Mouse (Mus musculus): ENCODE measurements at regions not wholly inside any gene's neighbourhood (a gene's known extent, or its start where the extent isn't known, plus 50 kb on each side); places are given as distances from the start of the nearest gene placed in this dataset.

DNA sequence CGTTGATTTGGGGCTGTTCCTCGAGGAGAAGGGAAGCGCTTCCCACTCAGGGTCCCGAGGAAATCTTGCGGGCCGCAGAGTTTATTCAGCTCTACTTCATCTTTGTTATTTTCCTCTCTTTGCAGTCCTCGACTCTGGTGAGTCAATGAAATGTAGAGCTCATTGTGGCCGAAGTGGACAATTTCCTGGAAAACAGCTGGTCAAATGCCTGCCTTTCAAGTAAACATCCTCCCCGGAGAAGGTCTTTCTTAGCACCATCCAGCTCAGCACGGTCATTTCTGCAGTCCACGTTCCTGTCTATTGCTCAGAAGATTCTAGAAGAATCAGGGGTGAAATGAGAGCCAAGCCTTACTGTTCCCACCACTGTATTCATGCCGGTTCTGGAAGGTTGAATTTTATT lies 133.0 kb downstream of the Bcas1 start:
- CTCF ChIA-PET: interaction anchor here (0.6 kb wide), 1 partner anchor 52 kb away, joined by 8 read pairs; no protein-coding TSS in a partner anchor

DNA sequence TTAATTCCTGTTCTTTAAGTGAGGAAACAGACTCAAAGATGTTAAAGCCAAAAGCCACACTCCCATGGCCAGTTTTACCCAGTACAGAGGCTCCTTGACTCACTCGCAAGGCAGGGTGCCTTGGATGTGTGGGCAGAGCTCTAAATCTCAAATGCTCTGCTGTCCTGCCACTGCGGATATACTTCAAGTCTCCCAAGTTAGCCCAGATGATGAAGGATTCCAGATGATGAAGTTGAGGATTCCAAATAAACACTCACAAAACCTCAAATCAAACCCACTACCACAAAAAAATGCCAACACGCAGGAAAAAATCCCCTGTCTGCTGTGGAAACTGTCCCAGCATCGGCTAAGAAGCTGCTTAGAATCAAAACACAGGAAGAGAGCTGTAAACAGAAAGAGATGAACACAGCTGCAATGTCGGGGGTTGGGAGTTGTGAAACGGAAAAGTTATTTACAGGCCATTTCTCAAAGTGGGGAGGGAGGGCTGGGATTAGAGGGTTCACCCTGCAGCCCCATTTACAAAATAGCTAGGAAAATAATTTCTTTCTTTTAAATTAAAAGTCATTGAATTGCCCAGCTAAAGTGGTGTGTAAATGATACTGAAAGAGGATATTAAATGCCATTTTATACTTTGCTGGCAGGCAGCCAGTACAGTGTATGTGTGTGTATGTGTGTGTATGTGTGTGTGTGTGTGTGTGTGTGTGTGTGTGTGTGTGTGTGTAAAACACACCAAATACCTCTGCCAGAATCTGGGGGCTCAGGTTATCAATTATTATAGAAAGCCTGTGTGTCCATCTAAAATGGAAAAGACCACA lies 135.6 kb downstream of the Bcas1 start:
- CTCF ChIA-PET: interaction anchor here (0.7 to 0.8 kb wide), 2 partner anchors 163 to 1389 kb away, joined by 4 to 5 read pairs; no protein-coding TSS in a partner anchor

DNA sequence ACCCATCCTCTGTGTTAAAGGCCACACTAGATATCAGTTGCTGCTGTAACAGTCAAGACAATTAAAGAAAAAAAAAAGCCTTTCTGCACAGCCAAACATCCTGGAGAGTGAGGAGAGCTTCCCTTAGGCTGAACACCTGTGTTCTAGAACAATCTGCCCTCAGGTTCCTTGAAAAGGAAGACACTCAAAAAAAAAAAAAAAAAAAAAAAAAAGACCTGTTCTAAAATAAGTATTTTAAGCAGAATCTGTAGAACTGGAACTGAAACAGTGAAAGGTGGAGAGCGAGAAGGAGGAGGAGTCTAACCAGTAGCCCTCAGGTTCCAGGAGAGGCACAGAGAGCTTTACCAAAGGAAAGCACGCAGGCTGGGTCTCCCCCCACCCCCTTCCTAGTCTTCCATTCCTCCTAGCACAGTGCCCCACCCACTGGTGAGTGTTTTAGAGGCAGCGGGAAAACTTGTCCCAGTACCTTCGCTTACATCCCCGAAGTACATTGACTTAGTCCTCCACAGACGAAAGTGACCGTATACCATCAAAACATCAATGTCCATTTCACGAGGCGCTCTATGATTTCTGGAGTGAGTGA lies 138.2 kb downstream of the Bcas1 start:
- CTCF ChIA-PET: interaction anchor here (0.6 kb wide), 1 partner anchor 13 kb away, joined by 4 read pairs; no protein-coding TSS in a partner anchor

DNA sequence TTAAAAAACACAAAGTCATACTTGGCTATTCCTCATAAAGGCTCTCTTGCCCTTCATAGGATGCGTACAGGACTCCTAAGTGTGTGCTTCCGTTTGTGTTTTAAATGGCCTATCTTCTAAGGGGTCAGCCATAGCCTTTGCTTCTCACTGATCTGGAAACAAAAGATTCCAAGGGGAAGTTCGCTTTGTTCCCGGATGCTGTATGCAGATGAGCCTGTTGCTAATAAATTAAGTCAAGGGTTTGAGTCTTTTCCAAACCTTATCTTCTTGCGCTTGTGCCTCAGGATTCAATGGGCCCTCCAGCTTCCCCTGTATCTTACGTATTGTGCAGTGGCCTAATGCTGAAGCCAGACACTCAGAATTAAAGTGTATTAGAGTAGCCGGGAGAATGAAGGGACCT lies 138.9 kb downstream of the Bcas1 start:
- CTCF ChIA-PET: interaction anchor here (0.6 kb wide), 1 partner anchor 12 kb away, joined by 4 read pairs; no protein-coding TSS in a partner anchor

DNA sequence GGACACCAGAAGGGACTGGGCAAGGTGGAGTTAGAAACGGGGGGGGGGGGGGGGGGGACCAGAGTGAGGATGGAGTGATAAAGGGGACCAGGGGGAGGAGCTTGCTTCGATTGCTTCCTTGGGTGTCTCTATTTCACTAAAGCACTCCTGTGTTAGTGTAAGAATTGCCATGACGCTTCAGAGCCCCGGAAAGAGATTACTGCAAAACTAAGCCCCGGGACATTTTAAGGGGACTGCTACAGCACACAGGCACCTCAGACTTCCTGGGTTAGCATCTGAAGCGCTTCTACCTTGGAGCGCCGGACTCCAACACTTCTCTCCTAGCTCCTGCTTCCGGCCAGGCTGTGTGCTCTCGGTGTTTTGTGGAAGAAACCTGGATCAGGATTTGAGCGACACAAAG lies 139.4 kb downstream of the Bcas1 start:
- CTCF ChIA-PET: no interaction called here

DNA sequence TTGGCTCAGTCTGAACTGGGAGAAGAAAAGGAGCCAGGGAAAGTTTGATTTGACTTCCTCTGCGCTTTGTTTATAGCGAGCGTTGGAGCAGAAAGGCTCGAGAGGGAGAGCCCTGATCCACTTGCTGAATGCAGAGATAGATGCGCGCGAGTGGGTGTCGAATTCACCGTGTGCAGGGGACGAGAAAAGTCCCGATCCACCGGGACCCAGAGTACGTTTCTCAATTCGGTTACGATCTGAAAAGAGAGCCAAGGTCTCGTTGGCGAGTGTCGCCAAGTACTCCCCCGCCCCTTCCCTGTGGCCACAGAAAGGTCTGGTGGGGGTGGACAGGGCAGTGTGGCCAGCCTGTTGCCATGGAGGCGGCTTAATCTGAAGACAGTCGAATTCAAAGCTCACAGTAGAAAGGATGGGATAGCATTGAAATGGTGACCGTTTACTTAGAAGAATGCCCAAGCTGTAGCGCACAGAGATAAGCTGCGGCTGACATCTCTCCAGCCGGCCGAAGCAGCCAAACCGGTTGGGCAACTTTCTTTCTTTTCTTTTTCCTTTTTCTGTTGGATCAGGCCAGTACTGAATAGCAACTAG lies 139.5 kb upstream of the Zfp217 start:
- CTCF ChIA-PET: no interaction called here

DNA sequence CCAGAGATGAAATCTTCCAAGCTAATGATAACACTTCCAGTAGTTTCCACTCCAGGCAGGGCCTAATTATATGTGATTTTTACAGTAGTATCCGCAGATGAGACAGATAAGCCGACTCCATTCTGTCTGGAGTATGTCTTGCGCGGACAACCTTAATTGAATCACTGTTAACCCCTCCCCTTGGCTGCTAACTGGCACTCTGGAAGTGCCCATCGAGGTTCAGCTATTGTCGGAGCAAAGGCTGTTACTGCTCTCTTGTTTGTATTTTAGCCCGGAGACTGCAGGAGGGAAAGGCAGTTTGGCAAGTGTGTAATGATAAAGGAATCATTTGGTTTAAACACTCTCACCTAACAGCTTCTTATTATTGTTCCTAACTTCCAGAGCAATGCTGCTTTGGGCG lies 138.9 kb upstream of the Zfp217 start:
- CTCF ChIA-PET: no interaction called here

DNA sequence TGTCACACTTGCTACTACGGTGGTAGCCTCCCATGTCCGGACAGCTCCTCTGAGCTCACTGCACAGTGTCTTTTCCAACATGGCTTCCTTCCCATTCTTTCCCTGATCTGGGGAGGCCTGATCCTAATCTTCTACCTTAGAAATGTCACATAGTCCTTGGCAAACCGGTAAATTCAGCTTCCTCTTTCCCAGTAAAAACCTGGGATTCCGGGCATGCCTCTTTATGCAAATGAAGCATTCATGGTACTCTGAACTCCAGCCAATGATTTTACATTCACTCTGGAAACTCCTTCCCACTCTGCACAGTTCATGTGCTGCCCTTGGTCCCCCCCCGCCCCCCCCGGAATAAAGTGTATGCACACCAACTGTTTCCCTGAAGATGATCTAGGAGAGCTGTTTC lies 134.6 kb upstream of the Zfp217 start:
- CTCF ChIA-PET: interaction anchor here (0.6 to 0.7 kb wide), 2 partner anchors 219 to 222 kb away, joined by 3 to 4 read pairs; no protein-coding TSS in a partner anchor

DNA sequence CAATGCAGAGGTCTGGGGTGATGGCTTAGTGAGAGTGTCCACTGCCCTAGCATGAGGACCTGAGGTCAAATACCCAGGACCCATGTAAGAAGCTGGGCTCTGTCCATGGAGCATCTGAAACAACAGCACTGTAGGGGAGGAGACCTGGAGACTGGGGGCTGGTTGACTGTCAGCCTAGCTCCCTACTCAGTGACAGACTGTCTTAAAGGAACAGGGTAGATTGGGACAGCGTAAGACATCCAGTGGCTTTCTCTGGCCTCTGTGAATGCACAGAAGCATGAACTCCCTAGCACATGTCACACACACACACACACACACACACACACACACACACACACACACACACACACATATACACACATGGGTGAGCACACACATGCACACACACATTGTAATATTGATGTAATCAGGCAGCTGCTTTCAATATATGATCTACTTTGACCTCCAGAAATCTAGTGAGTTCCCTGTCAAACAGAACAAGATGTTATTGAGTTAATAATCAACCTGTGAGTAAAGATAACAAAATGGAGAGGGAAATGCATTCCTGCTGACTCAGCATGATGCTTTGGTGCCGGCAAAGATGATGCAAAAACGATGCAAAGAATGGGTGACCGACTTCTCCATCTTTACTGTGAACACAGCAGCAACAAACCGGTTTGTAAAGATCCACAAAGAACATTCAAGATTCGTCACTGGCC lies 133.6 kb upstream of the Zfp217 start:
- CTCF ChIA-PET: no interaction called here

DNA sequence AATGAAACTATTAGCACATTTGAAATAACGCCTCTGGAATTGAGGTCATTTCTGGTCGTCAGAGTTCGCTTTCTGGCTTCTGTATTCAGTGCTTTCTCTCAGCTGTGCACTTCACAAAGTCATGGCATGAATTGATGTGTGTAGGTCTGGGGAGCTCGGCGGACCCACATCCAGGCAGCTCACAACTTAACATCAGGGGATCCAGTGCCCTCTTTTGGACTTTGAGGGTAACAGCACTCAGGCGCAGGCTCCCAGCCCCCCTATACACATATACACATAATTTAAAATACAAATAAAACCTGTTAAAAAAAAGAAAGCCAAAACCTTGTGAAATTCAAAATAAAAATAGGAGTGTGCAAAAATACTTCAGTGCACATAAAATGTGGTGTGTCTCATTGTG lies 132.8 kb upstream of the Zfp217 start:
- CTCF ChIA-PET: no interaction called here

DNA sequence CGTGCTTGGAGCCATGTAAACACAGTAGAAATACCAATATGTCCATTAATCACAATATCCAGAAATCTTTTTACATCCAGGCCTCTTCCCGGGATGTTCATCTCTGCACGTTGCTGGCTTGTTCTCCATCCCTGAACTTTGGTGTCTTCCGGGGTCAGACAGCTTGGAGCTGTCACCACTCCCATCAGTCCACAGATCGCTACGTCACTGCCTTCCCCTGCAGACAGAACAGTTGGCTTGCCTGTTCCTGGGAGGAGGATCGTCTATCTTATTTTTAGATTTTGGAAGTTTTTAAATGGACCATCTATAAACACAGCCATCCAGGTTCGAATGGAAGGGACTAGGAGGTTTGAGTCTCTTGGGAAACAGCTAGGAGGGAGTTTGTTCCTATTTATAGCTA lies 130.0 kb upstream of the Zfp217 start:
- CTCF ChIA-PET: no interaction called here

DNA sequence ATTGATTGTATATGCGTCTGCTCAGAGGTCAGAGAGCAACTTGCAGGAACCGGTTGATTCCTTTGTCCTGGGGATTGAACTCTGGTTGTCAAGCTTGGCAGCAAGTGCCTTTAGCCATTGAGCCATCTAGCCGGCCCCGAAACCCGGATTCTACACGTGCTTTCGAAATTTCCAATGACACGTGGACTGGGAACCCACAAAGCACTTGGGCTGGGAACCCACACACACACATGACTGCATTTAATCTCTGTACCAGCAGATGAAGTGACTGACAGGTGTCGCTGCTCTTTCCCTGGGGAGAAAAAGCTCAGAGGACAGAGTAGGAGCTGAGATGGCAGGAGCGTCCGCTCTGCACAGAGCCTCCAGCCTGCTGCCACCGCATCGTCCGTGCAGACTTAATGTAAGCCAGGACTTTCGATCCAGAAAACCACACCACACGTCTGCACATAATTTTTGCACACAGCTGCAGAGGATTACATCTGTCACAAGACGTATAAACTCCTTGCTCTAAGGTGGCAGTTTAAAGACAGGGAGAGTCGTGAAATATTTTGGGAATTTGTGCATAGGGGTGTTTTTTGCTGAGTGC lies 129.4 kb upstream of the Zfp217 start:
- CTCF ChIA-PET: interaction anchor here (0.6 kb wide), 1 partner anchor 12 kb away, joined by 4 read pairs; no protein-coding TSS in a partner anchor

DNA sequence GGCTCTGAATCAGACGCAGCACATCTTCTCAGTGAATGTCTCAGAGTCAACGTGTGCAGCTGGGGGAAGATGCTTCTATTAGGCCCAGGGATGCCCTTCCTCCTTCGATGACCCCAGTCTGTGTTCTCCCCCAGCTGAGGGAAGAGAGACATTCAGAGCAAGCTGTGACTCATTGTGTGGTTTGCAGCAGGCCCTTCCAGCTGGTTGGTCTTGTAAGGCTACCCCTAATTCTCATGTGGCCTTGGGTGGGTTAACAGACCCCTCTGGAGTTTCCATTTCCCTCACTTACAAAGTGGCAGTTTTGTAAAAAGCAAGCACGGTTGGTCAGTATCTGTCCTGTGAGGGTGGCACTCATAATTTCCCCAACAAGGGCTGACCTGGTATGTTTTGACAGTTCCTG lies 127.8 kb upstream of the Zfp217 start:
- CTCF ChIA-PET: no interaction called here

DNA sequence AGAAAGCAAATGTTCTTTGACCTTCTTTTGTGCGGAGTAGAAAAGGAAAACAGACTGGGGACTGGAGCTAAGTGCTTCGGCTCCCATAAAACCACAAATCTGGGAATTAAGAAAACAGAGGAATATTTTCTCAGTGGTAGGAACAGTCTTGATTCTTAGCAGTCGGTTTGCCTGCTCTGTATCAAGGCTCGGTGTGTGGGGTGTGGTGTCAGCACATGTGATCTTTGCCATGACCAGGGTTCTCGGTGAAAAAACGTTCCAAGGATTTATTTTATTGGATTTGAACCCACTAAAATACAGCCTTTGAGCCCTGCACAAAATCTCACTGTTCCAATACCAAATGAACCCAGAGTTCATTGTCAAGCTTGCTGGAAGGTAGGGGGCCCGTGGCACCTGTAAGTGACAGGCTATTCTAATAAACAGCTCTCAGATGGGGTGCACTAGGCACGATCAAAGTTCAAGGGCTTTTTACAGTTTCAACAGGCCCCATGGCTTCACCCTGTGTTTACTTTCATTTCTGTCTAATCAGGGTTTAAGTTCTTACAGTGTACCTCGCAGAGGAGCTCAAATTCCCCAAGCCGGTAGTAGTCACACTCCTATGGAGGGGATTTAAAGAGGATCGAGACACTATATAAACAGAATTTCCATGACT lies 122.1 kb upstream of the Zfp217 start:
- CTCF ChIA-PET: no interaction called here

DNA sequence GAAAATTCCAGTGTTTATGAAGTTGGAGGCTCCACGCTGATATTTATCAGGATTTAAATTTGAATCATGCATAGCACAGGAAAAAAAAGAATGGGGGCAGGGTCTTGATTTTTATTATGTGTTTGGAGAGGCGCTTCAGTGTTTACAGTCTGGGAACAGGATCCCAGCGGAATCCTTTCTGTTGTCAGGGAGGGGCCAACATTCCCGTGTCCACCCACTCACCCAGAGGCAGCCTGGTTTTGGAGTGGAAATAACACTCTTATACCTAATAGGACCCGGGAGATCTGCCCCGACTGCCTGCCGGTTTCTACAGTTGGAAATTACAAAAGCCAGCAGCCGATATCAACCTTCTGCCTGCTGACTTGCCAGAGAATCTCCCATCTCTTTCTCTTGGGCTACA lies 120.2 kb upstream of the Zfp217 start:
- CTCF ChIA-PET: interaction anchor here (0.6 kb wide), 1 partner anchor 79 kb away, joined by 4 read pairs; no protein-coding TSS in a partner anchor

DNA sequence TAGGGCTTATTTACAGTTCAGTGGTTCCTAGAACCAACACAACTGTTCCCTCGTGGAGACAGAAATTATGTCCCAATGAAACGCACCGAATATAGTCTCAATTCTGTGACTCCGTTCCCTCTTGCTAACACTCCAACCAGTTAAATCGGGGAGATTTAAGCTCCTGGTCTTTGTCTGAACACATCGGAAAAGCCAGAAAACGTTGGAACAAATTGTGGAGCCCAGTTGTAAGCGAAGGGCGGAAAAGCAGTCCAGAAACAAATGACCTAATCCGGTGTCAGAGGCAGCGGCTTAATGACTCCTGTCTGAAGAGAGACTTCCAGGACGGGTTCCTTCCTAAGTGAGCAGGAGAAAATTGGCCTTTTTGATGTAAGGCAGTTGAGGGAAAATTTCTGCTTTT lies 119.2 kb upstream of the Zfp217 start:
- CTCF ChIA-PET: interaction anchor here (0.6 kb wide), 2 partner anchors 47 to 163 kb away, joined by 3 to 4 read pairs; no protein-coding TSS in a partner anchor

DNA sequence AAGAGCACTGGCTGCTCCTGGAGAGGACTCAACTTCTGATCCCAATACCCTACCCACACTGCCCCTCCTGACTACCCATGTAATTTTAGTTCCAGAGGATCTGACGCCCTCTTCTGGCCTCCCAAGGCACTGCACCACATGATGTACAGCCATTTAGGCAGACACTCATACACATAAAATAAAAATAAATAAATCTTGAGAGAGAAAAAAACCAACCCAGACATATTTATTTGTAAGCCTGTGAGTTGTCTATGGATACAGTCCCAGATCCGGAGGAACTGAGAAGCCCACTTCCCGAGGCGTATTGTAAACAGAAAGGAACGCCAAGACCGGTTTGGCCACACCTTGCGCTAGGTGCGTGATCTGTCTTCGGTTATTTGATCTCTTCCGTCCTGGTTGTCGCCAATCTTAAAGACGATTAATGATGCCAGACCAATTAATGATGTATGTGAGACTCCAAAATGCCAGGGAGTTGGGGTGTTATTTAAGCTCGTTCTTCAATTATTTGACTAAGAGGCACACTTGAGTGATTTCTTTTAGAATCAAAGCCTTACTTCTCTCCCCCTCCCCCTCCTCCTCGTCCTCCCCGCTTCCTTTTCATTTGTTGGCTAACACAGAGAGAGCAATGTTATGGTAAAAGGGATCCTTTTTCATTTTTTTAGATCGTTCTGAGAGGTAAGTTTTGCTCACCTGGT lies 118.7 kb upstream of the Zfp217 start:
- CTCF ChIA-PET: no interaction called here

DNA sequence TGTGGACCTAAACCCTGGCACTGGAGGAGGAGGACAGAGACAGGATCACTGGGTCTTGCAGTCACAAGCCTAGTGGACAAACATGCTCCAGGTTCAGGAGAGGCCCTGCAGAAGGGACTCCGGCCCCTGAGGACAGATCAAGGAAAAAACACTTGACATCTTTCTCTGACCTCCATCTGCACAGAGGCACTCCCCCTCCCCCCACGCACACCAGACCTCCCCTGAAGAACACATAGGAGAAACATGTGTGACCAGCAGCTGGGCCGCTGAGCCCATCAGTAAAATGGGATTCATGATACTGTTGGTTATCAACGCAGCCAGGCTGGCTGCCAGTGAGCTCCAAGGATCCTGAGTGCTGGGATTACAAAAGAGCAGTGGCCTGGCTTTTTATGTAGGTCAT lies 115.7 kb upstream of the Zfp217 start:
- CTCF ChIA-PET: interaction anchor here (0.5 kb wide), 1 partner anchor 55 kb away, joined by 3 read pairs; no protein-coding TSS in a partner anchor

DNA sequence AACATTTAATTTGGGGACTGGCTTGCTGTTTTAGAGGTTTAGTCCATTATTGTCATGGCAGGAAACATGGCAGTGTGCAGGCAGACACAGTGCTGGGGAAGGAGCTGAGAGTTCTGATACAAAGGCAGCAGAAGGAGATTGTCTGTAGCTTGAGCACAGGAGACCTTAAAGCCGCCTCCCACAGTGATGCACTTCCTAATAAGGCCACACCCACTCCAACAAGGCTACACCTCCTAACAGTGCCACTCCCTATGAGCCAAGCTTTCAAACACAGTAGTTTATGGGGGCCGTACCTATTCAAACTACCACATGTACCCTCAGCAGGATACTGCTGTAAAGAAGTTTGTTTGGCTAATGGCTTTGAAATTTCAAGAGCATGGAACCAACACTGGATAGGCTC lies 113.3 kb upstream of the Zfp217 start:
- CTCF ChIA-PET: interaction anchor here (0.5 kb wide), 1 partner anchor 72 kb away, joined by 8 read pairs; no protein-coding TSS in a partner anchor

DNA sequence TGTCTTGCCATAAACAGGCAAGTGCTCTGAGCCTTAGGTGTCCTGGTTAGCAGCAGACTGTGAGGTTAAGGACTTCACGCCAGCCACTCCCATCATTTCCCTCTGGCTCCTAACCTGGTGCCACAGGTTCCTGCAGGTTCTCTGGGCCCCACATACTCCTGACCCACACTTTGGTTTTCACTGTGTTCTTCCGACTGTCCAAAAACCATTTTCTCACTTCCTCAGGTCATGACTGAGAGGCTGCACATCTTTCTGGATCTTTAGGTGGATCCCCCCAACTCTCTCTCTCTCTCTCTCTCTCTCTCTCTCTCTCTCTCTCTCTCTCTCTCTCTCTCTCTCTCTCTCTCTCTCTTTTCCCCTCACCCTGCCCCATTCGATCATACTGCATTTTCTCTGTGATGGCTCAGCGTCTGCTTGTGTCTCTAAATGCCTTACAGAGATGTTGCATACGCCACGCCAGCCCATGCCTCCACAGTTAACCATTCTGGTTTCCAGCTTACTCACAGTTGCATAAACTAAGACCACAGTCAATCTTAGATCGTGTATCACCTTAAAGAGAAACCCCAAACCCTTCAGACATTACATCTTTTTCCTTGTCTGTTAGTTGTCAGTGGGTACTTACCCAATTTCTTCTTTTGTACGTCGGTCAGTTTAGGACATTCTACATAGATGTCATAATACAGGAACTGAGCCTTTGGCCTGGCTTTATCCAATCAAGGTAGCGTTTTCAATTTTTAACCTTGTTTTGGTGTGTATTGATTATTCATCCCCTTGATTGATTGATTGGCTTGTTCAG lies 112.0 kb upstream of the Zfp217 start:
- CTCF ChIA-PET: no interaction called here
